Mouse (Mus musculus) retina, embryonic 14.5 days (tissue): Measurements from ENCODE around the gene Vmn1r17.
"Not testable (repeated sequence)": the region's sequence is repeated elsewhere in the genome, so short reads cannot be mapped to it uniquely, and the experiment has no call there.

Source experiments
- DNase-seq: peaks from one replicate; pipeline ENCODE4 v3.0.0-alpha.2; 2015; ENCODE audit warnings: low spot score

Gene Vmn1r17

DNA sequence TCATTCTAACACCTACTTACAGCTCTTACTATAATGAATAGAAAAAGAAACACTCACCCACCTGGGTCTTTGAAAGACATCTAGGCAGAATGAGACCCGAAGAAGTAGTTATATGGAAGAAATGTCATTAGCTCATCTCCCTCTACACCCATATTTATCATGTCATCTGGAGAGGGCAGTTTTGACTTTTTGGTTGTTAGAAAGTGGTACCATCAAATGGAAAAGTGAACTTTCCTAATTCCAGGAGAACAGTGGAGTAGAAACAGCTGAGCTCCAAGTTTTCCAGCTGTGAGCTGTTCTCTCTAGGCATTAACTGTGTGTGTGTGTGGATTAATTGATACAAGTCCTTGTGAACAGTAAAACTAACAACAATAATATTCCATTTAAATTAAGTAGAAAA is at the start of gene Vmn1r17:
Gene Vmn1r17 (minus strand): TSS at position 101 of the 400 bp plus-strand sequence.
- DNase-seq = no peak

- not testable (repeated sequence) for DNase-seq
Observed at GRCm38 (mm10) chr6:57403480-57403879, 40.0 kb upstream of the Vmn1r17 start, which contains the start of gene Vmn1r19. Vmn1r19 (plus strand) TSS chr6:57403780.

DNA sequence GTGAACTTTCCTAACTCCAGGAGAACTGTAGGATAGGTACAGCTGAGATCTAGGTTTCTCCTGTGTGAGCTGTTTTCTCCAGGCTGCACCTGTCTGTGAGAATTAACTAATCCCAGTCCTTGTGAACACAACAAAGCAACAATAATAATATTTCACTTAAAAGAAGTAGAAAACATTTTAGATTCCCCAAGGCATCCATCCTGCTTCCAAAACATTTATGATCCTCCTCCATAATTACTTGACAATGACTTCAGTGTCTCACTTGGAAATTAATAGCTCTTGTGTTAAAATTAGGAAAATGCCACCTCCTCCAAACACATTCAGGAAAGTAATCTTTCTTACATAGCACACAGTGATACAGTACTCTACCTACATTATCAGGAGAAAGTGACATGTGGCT is 32.2 kb upstream of the Vmn1r17 start, which contains the start of gene Vmn1r18:
Gene Vmn1r18 (minus strand): TSS at position 101 of the 400 bp plus-strand sequence.
- no peak for DNase-seq

- DNase-seq = no peak
Observed at GRCm38 (mm10) chr6:57367496-57367895, 4.0 kb upstream of the Vmn1r17 start.

- DNase-seq = not testable (repeated sequence)
Observed at GRCm38 (mm10) chr6:57365866-57366265, 2.3 kb upstream of the Vmn1r17 start.

DNA sequence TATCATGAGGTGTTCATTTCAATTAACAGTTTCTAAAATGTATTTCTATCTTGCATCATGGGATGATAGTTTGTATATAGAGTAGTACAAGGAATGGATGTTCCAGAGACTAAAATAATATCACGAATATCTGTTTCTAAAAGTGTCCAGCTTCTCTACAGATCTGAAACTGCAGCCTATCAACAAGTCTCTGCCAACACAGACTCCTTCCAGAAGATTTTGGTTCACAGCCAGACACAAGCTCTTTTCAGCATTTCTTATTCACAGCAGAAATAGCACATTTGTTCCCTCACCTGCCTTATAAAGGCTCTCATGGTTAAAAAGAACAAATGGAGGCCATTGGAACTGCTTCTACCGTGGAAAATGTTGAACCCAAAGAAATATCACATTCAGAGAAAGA is 6.7 kb downstream of the Vmn1r17 start:
- no peak for DNase-seq

DNA sequence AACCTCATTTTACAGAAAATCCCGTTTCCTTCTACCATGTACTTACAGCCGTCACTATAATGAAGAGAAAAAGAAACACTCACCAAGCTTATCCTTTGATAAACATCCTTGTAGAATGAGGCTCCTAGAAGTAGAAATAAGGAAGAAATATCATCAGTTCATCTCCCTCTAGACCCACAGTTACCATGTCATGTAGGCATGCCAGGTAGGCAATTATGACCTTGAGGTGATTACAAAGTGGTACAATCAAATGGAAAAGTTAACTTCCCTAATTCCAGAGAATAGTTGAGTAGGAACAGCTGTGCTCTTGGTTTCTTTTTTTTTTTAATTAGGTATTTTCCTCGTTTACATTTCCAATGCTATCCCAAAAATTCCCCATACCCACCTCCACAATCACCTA is 34.1 kb downstream of the Vmn1r17 start, which contains the start of gene Vmn1r16:
Gene Vmn1r16 (minus strand): TSS at position 101 of the 400 bp plus-strand sequence.
- no peak for DNase-seq

DNA sequence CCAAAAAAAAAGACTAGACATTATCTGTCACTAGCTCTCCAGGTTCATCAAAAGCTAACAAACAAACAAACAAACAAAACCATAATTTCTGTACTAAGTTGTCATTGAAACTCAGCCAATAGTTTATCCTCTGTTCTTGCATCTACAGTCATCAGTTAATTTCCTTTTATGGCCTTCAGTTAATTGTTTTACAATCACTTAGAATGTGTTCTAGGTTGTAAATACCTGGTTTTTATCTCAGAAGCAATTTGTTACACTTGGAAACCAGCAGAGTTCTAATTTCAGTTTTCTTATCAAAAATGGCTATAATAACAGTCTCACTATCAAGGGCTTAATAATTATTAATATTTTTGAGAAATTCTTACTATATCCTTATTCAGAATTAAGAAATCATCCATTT is 37.4 kb downstream of the Vmn1r17 start:
- DNase-seq = no peak
